7 mouse cellular contexts compared by ENCODE assay signal in the genomic region with DNA sequence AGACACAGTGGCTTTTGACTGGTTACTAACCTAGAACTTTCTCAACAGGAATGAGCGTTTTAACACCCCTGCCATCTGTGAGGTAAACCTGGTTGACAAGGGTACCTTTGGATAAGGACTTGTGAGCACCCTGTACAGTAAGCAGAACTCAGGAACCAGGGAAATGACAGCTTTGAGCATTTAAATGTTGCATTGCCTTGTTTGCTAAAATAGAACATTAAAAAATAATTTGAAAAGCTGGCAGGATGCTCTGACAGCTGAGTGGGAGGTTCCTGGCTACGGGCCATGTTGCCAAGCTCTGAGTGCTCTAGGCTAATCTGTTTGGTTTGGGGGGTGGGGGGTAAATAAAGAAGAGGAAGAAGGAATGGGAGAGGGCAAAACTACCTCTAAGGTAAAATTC.
A peak's percentile ranks its signal among the peaks of the same experiment; 100 is the strongest.
DNase-seq lines count a peak whose midpoint lies in the region; ATAC-seq lines count a peak whose summit lies in the region.

No protein-coding gene starts in this region.

- no peak overlapping the region for H3K4me3 ChIP-seq in kidney, embryonic 16.5 days (ENCODE audit: low read length)
- no peak overlapping the region for H3K4me3 ChIP-seq in hindbrain, embryonic 16.5 days (ENCODE audit: low read length)

- DNase-seq in kidney, postnatal 14 days, result peak; percentile 34
- DNase-seq in cerebellum, postnatal 10 days, result peak; percentile 84 to 85
- peak; percentile 36 for DNase-seq in lung, postnatal 36 days
- no peak for DNase-seq in urinary bladder, postnatal 10 days (ENCODE audit: low spot score)

- WGBS in kidney, embryonic 16.5 days, result 37% methylated on average over 2 of the region's 2 CpGs
- WGBS in hindbrain, embryonic 16.5 days, result 29% methylated on average over 2 of the region's 2 CpGs

- no peak overlapping the region for H3K9ac ChIP-seq in kidney, embryonic 16.5 days (replicated peaks; ENCODE audit: low read length)
- H3K9ac ChIP-seq in hindbrain, embryonic 16.5 days (ENCODE audit: low read depth, low read length), result no peak overlapping the region

- H3K9me3 ChIP-seq in kidney, embryonic 16.5 days (ENCODE audit: low read length), result 0 out of 2 replicates have a peak, but pooled peaks cover 3% of the 10 kb centered on the region
- peaks cover 5% of the 10 kb centered on the region; the same call in 1 of the 2 replicates for H3K9me3 ChIP-seq in hindbrain, embryonic 16.5 days (ENCODE audit: control insufficient read depth, low read length)

- no peaks in the 10 kb centered on the region for H3K36me3 ChIP-seq in kidney, embryonic 16.5 days (ENCODE audit: insufficient read depth, low read length)
- H3K36me3 ChIP-seq in hindbrain, embryonic 16.5 days (ENCODE audit: control insufficient read depth, insufficient read depth, low read length), result no peaks in the 10 kb centered on the region

- no peaks in the 10 kb centered on the region for H3K27me3 ChIP-seq in kidney, embryonic 16.5 days (ENCODE audit: insufficient read depth, low read length)
- no peaks in the 10 kb centered on the region for H3K27me3 ChIP-seq in hindbrain, embryonic 16.5 days (replicated peaks; ENCODE audit: control insufficient read depth, insufficient read depth, low read length)

- no peak overlapping the region for H3K4me2 ChIP-seq in kidney, embryonic 16.5 days (replicated peaks; ENCODE audit: low read depth, low read length)
- H3K4me2 ChIP-seq in hindbrain, embryonic 16.5 days (ENCODE audit: low read length), result peak overlapping the region; percentile 35

- H3K4me1 ChIP-seq in kidney, embryonic 16.5 days (ENCODE audit: insufficient read depth, low read length), result peaks cover 5% of the 10 kb centered on the region; the same call in 1 of the 2 replicates
- H3K4me1 ChIP-seq in hindbrain, embryonic 16.5 days (ENCODE audit: control insufficient read depth, insufficient read depth, low read depth, low read length), result peaks cover 19% of the 10 kb centered on the region

- no peak for ATAC-seq in kidney, embryonic 16.5 days (ENCODE audit: low FRiP score, low TSS enrichment)
- 0 out of 2 replicates have a peak, but pooled peaks have one; percentile 56 for ATAC-seq in hindbrain, embryonic 16.5 days
- no peak for ATAC-seq in megakaryocyte, adult 5-6 weeks (ENCODE audit: poor library complexity, severe bottlenecking)

- H3K27ac ChIP-seq in kidney, embryonic 16.5 days (ENCODE audit: low read length), result no peak overlapping the region
- no peak overlapping the region for H3K27ac ChIP-seq in hindbrain, embryonic 16.5 days (ENCODE audit: low read depth, low read length)
